Mouse (Mus musculus): ENCODE measurements at regions not wholly inside any gene's neighbourhood (a gene's known extent, or its start where the extent isn't known, plus 50 kb on each side); places are given as distances from the start of the nearest gene placed in this dataset.

- no peaks in the 10 kb centered on the region for H3K36me3 ChIP-seq (replicated peaks; ENCODE audit: control insufficient read depth, insufficient read depth, low read length)
- H3K27me3 ChIP-seq (ENCODE audit: control insufficient read depth, insufficient read depth, low read length) = no peaks in the 10 kb centered on the region
- H3K9ac ChIP-seq (replicated peaks; ENCODE audit: low read depth, low read length) = no peak overlapping the region
- H3K4me2 ChIP-seq (ENCODE audit: low read depth, low read length) = no peak overlapping the region
- no peaks in the 10 kb centered on the region for H3K9me3 ChIP-seq (replicated peaks; ENCODE audit: control insufficient read depth, low read length)
- DNase-seq (ENCODE audit: low spot score) (no peak), ATAC-seq (ENCODE audit: insufficient read depth, low read depth) (no peak)
- no peaks in the 10 kb centered on the region for H3K4me1 ChIP-seq (ENCODE audit: control insufficient read depth, insufficient read depth)
- 93% methylated on average over 2 of the region's 2 CpGs for WGBS
- H3K4me3 ChIP-seq (ENCODE audit: low read depth, low read length) = no peak overlapping the region
- TF ChIP-seq EP300 (IDR thresholded peaks at IDR 0.05; ENCODE audit: low read depth) (no peak), CTCF (IDR thresholded peaks at IDR 0.05; ENCODE audit: low read depth) (no peak)
- H3K27ac ChIP-seq (ENCODE audit: low read depth) = no peak overlapping the region
Observed at GRCm38 (mm10) chr8:116223235-116223634, 281.5 kb upstream of the Dynlrb2 start.

- TF ChIP-seq CTCF (IDR thresholded peaks at IDR 0.05; ENCODE audit: low read depth) (no peak), EP300 (IDR thresholded peaks at IDR 0.05; ENCODE audit: low read depth) (no peak)
- Histone ChIP-seq H3K4me1 (ENCODE audit: control insufficient read depth, insufficient read depth) (no peaks in the 10 kb centered on the region), H3K4me3 (ENCODE audit: low read depth, low read length) (no peak overlapping the region), H3K9me3 (replicated peaks; ENCODE audit: control insufficient read depth, low read length) (no peaks in the 10 kb centered on the region), H3K4me2 (ENCODE audit: low read depth, low read length) (no peak overlapping the region), H3K9ac (replicated peaks; ENCODE audit: low read depth, low read length) (no peak overlapping the region), H3K27ac (ENCODE audit: low read depth) (no peak overlapping the region), H3K27me3 (ENCODE audit: control insufficient read depth, insufficient read depth, low read length) (no peaks in the 10 kb centered on the region), H3K36me3 (replicated peaks; ENCODE audit: control insufficient read depth, insufficient read depth, low read length) (no peaks in the 10 kb centered on the region)
- WGBS = 68% methylated on average over 5 of the region's 5 CpGs
- no peak for DNase-seq (ENCODE audit: low spot score)
- no peak for ATAC-seq (ENCODE audit: insufficient read depth, low read depth)
Observed at GRCm38 (mm10) chr8:116215909-116216308, 288.9 kb upstream of the Dynlrb2 start.

- no peak overlapping the region for H3K9ac ChIP-seq (replicated peaks; ENCODE audit: low read depth, low read length)
- no peaks in the 10 kb centered on the region for H3K4me1 ChIP-seq (ENCODE audit: control insufficient read depth, insufficient read depth)
- no peak overlapping the region for H3K4me3 ChIP-seq (ENCODE audit: low read depth, low read length)
- DNase-seq (ENCODE audit: low spot score) (no peak), ATAC-seq (ENCODE audit: insufficient read depth, low read depth) (no peak)
- 51% methylated on average over 5 of the region's 5 CpGs for WGBS
- no peaks in the 10 kb centered on the region for H3K9me3 ChIP-seq (replicated peaks; ENCODE audit: control insufficient read depth, low read length)
- no peak overlapping the region for H3K4me2 ChIP-seq (ENCODE audit: low read depth, low read length)
- H3K27ac ChIP-seq (ENCODE audit: low read depth) = no peak overlapping the region
- no peaks in the 10 kb centered on the region for H3K27me3 ChIP-seq (ENCODE audit: control insufficient read depth, insufficient read depth, low read length)
- TF ChIP-seq CTCF (IDR thresholded peaks at IDR 0.05; ENCODE audit: low read depth) = no peak
- TF ChIP-seq EP300 (IDR thresholded peaks at IDR 0.05; ENCODE audit: low read depth) = no peak
- no peaks in the 10 kb centered on the region for H3K36me3 ChIP-seq (replicated peaks; ENCODE audit: control insufficient read depth, insufficient read depth, low read length)
Observed at GRCm38 (mm10) chr8:116215286-116215860, 289.4 kb upstream of the Dynlrb2 start.

GRCm38 (mm10) chr8:116203631-116204030 is 301.1 kb upstream of the Dynlrb2 start:
- H3K9me3 ChIP-seq (replicated peaks; ENCODE audit: control insufficient read depth, low read length) = no peaks in the 10 kb centered on the region; the same call in 1 of the 2 replicates
- ATAC-seq (ENCODE audit: insufficient read depth, low read depth) (no peak), DNase-seq (ENCODE audit: low spot score) (no peak)
- 61% methylated on average over 2 of the region's 2 CpGs for WGBS
- no peak overlapping the region for H3K9ac ChIP-seq (replicated peaks; ENCODE audit: low read depth, low read length)
- H3K4me2 ChIP-seq (ENCODE audit: low read depth, low read length) = no peak overlapping the region
- TF ChIP-seq CTCF (IDR thresholded peaks at IDR 0.05; ENCODE audit: low read depth) (no peak), EP300 (IDR thresholded peaks at IDR 0.05; ENCODE audit: low read depth) (no peak)
- H3K27ac ChIP-seq (ENCODE audit: low read depth) = no peak overlapping the region
- H3K27me3 ChIP-seq (ENCODE audit: control insufficient read depth, insufficient read depth, low read length) = no peaks in the 10 kb centered on the region
- no peaks in the 10 kb centered on the region for H3K4me1 ChIP-seq (ENCODE audit: control insufficient read depth, insufficient read depth)
- no peaks in the 10 kb centered on the region for H3K36me3 ChIP-seq (replicated peaks; ENCODE audit: control insufficient read depth, insufficient read depth, low read length)
- H3K4me3 ChIP-seq (ENCODE audit: low read depth, low read length) = no peak overlapping the region

- ATAC-seq (ENCODE audit: insufficient read depth, low read depth) (no peak), DNase-seq (ENCODE audit: low spot score) (no peak)
- Histone ChIP-seq H3K4me2 (ENCODE audit: low read depth, low read length) (no peak overlapping the region), H3K27ac (ENCODE audit: low read depth) (no peak overlapping the region), H3K4me1 (ENCODE audit: control insufficient read depth, insufficient read depth) (no peaks in the 10 kb centered on the region), H3K9ac (replicated peaks; ENCODE audit: low read depth, low read length) (no peak overlapping the region), H3K36me3 (replicated peaks; ENCODE audit: control insufficient read depth, insufficient read depth, low read length) (no peaks in the 10 kb centered on the region), H3K4me3 (ENCODE audit: low read depth, low read length) (no peak overlapping the region), H3K27me3 (ENCODE audit: control insufficient read depth, insufficient read depth, low read length) (no peaks in the 10 kb centered on the region), H3K9me3 (replicated peaks; ENCODE audit: control insufficient read depth, low read length) (no peaks in the 10 kb centered on the region)
- 82% methylated on average over 11 of the region's 11 CpGs for WGBS
- TF ChIP-seq CTCF (IDR thresholded peaks at IDR 0.05; ENCODE audit: low read depth) (no peak), EP300 (IDR thresholded peaks at IDR 0.05; ENCODE audit: low read depth) (no peak)
Observed at GRCm38 (mm10) chr8:116200459-116200999, 304.2 kb upstream of the Dynlrb2 start.

GRCm38 (mm10) chr8:116196623-116197184 is 308.1 kb upstream of the Dynlrb2 start:
- Histone ChIP-seq H3K4me2 (ENCODE audit: low read depth, low read length) (no peak overlapping the region), H3K27ac (ENCODE audit: low read depth) (no peak overlapping the region), H3K9me3 (replicated peaks; ENCODE audit: control insufficient read depth, low read length) (no peaks in the 10 kb centered on the region), H3K4me1 (ENCODE audit: control insufficient read depth, insufficient read depth) (no peaks in the 10 kb centered on the region), H3K9ac (replicated peaks; ENCODE audit: low read depth, low read length) (no peak overlapping the region), H3K36me3 (replicated peaks; ENCODE audit: control insufficient read depth, insufficient read depth, low read length) (no peaks in the 10 kb centered on the region), H3K27me3 (ENCODE audit: control insufficient read depth, insufficient read depth, low read length) (no peaks in the 10 kb centered on the region), H3K4me3 (ENCODE audit: low read depth, low read length) (no peak overlapping the region)
- no peak for DNase-seq (ENCODE audit: low spot score)
- 87% methylated on average over 9 of the region's 9 CpGs for WGBS
- no peak for ATAC-seq (ENCODE audit: insufficient read depth, low read depth)
- TF ChIP-seq EP300 (IDR thresholded peaks at IDR 0.05; ENCODE audit: low read depth) (no peak), CTCF (IDR thresholded peaks at IDR 0.05; ENCODE audit: low read depth) (no peak)
